Mouse (Mus musculus): ENCODE results near the gene Zzz3.

Gene Zzz3

DNA sequence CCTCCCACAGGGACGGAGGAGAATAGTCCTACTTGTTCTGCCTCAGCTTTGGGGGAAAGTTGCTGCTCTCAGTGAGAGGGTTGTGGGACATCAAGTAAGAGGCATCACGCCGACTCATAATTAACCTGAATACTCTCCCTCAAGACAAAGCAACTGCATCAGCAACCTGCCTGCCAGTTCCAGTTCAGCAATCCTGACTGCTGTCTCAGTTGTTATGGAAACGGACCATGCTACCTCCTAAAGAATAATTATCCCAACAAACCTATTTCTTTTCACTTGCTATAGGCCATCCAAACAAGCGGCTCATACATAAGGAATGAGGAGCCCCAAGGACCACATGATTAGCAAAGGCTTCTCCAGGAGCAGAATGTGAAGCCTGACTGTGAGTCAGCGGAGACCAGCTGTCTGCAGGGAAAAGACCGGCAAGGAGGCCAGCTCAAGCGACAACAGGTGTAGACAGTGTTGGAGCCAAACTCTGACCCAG is 100.2 kb downstream of the Zzz3 start:
- DNase-seq (ENCODE audit: low spot score in 2 of 2) = no peak

DNA sequence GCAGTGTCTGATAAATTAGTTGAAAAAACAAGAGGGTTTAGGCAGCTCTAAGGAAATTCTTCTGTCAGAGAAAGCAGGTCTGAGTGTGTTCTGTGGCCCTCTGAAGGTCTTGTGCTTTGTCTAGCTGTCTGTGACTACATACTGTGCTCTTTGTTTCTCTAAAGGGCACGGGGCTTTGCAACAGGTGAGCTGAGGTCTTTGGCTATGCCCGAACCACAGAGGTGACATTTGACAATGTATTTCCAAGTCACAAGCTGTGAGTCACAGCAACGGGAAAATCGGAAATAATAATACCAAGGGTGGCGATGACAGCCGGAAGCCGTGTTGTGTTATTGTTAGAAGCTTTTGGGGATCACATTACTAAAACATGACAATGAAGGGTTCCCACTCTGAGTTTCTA is 101.8 kb downstream of the Zzz3 start:
- DNase-seq (ENCODE audit: low spot score in 2 of 2) = no peak

DNA sequence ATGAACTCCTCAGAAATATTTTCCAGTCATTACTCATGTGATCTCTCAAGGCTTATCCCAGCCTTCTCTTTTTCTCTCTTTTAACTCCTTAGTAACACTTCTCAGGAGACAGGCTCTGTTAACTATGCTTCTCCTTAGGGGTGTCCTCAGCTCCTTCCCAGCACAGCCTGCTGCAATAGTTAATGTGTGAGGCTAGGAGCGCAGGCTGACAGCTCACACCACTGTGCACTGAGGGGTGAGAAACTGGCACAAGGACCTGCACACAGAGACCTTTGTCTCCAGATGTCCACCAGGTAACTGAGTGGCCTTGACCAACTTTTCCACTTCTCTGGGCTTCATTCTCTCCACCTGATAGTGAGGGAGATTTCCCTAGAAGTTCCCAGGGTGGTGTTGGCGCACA is 102.6 kb downstream of the Zzz3 start:
- DNase-seq (ENCODE audit: low spot score in 2 of 2) = no peak

DNA sequence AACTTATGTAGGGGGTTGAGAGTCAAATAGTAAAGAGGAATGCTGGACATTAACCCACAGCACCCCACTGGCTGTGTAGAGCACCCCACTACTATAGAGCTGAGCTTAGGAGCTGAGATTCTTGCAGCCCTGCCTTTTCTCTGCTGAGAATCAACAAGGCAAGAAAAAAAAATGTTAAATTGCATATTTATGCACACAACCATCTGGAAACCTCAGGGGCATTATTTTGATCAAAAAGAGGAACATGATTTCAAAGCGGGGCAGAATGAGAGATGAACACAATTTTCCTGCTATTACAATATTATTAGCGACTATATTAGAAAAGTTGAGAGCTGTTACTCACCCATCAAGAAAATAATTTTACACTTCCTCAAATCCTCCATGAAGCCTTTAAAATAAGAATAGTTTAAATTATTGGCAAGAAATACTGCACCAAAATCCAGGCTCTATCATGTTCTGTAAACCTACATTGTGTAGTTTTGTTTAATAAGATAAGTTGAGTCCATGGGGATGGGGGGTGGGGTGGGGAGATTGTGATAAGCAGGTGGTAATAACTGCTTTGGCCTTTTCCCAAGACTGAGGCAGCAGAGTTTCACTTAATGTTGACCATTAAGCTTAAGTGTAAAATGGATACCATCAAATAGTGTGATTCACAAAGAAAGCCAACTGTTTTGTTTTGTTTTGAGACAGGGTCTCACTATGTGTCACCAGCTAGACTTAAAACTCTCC is 103.9 kb downstream of the Zzz3 start:
- no peak for DNase-seq (ENCODE audit: low spot score in 2 of 2)

- DNase-seq (ENCODE audit: low spot score in 2 of 2) = no peak
Observed at GRCm38 (mm10) chr3:152507900-152508299, 112.6 kb downstream of the Zzz3 start.

- DNase-seq (ENCODE audit: low spot score in 2 of 2) = no peak
Observed at GRCm38 (mm10) chr3:152508419-152508993, 113.2 kb downstream of the Zzz3 start.

- DNase-seq (ENCODE audit: low spot score in 2 of 2) = no peak
Observed at GRCm38 (mm10) chr3:152509268-152509667, 114.0 kb downstream of the Zzz3 start.

All from spleen, postnatal 14 days (tissue).